In genomic region chr12:112596454-112596853, GRCm38 (mm10) we compare ENCODE assay signal across 17 mouse cellular contexts. TPM values are rescaled to one million over a fixed set of nuclear protein-coding genes. Genes with fewer than 3 reads are reported as not detected.
DNase-seq lines count a peak whose midpoint lies in the region; ATAC-seq and TF ChIP-seq lines count a peak whose summit lies in the region.
"Had no signal": no experiment of that assay in that cellular context is flagged by ENCODE, and none has a peak within 500 bp of the region (broad histone marks: within the 10 kb centered on the region; RNA-seq: fewer than 3 reads in every experiment).

No protein-coding gene starts in this region.

- no peak for TF ChIP-seq EP300 in heart, adult 2 months (IDR thresholded peaks at IDR 0.05; ENCODE audit: insufficient read depth, low read depth, low read length)

- peaks cover 32% of the 10 kb centered on the region for H3K4me1 ChIP-seq in heart, adult 2 months (ENCODE audit: control insufficient read depth, insufficient read depth, low read length)
- peaks cover 87% of the 10 kb centered on the region for H3K4me1 ChIP-seq in heart, embryonic 10.5 days
- peaks cover 60% of the 10 kb centered on the region for H3K4me1 ChIP-seq in brown adipose tissue, adult 24 weeks (ENCODE audit: control insufficient read depth, insufficient read depth, insufficient read length, low read length)
- H3K4me1 ChIP-seq in forebrain, embryonic 15.5 days = peaks cover 32% of the 10 kb centered on the region
- peaks cover 25% of the 10 kb centered on the region for H3K4me1 ChIP-seq in intestine, embryonic 15.5 days (replicated peaks)

- no peaks in the 10 kb centered on the region for H3K36me3 ChIP-seq in heart, adult 2 months (ENCODE audit: control insufficient read depth, insufficient read depth, low read length)
- H3K36me3 ChIP-seq in heart, embryonic 10.5 days = peaks cover 18% of the 10 kb centered on the region
- no peaks in the 10 kb centered on the region for H3K36me3 ChIP-seq in forebrain, embryonic 15.5 days
- no peaks in the 10 kb centered on the region for H3K36me3 ChIP-seq in intestine, embryonic 15.5 days
- H3K36me3 ChIP-seq: midbrain, embryonic 10.5 days; neural tube, embryonic 15.5 days had no signal

- peak overlapping the region; percentile 72; the same call in 1 of the 2 replicates for H3K27ac ChIP-seq in heart, adult 2 months
- H3K27ac ChIP-seq in heart, embryonic 10.5 days = no peak overlapping the region
- peak overlapping the region; percentile 1; the same call in 1 of the 2 replicates for H3K27ac ChIP-seq in brown adipose tissue, adult 24 weeks (replicated peaks; ENCODE audit: low read depth, low read length)
- H3K27ac ChIP-seq in forebrain, embryonic 15.5 days (replicated peaks) = no peak overlapping the region
- no peak overlapping the region for H3K27ac ChIP-seq in intestine, embryonic 15.5 days
- H3K27ac ChIP-seq: hindbrain, embryonic 14.5 days; kidney, postnatal 0 days; liver, embryonic 14.5 days; midbrain, embryonic 10.5 days; neural tube, embryonic 15.5 days had no signal

- no peak overlapping the region for H3K4me2 ChIP-seq in forebrain, embryonic 15.5 days (replicated peaks)
- H3K4me2 ChIP-seq in intestine, embryonic 15.5 days (replicated peaks) = no peak overlapping the region
- H3K4me2 ChIP-seq: hindbrain, embryonic 14.5 days; neural tube, embryonic 15.5 days had no signal

- no peaks in the 10 kb centered on the region for H3K27me3 ChIP-seq in heart, adult 2 months (ENCODE audit: control insufficient read depth, insufficient read depth, low read length)
- H3K27me3 ChIP-seq in heart, embryonic 10.5 days (ENCODE audit: insufficient read depth, poor library complexity, severe bottlenecking) = peaks cover 21% of the 10 kb centered on the region
- no peaks in the 10 kb centered on the region for H3K27me3 ChIP-seq in forebrain, embryonic 15.5 days
- no peaks in the 10 kb centered on the region for H3K27me3 ChIP-seq in intestine, embryonic 15.5 days (replicated peaks)
- H3K27me3 ChIP-seq: neural tube, embryonic 15.5 days had no signal

- no peak overlapping the region; the same call in 1 of the 2 replicates for H3K9ac ChIP-seq in heart, adult 2 months (ENCODE audit: low read depth, low read length)
- H3K9ac ChIP-seq in forebrain, embryonic 15.5 days (replicated peaks) = no peak overlapping the region
- H3K9ac ChIP-seq in intestine, embryonic 15.5 days = no peak overlapping the region
- H3K9ac ChIP-seq: hindbrain, embryonic 14.5 days; liver, embryonic 14.5 days; neural tube, embryonic 15.5 days had no signal

- H3K4me3 ChIP-seq in heart, adult 2 months = no peak overlapping the region
- no peak overlapping the region for H3K4me3 ChIP-seq in heart, embryonic 10.5 days
- H3K4me3 ChIP-seq in brown adipose tissue, adult 24 weeks (ENCODE audit: insufficient read depth, low read depth, low read length) = no peak overlapping the region
- H3K4me3 ChIP-seq in forebrain, embryonic 15.5 days = no peak overlapping the region
- H3K4me3 ChIP-seq in intestine, embryonic 15.5 days (replicated peaks) = no peak overlapping the region
- H3K4me3 ChIP-seq: midbrain, embryonic 10.5 days; neural tube, embryonic 15.5 days had no signal

- H3K79me2 ChIP-seq in heart, adult 2 months (replicated peaks; ENCODE audit: control insufficient read depth, insufficient read depth, low read length) = no peaks in the 10 kb centered on the region; the same call in 1 of the 2 replicates

- intact Hi-C loops in heart, adult 2 months (cut with DNase I) = no loop called here

- DNase-seq in heart, adult 2 months = no peak
- no peak for DNase-seq in heart, embryonic 10.5 days (ENCODE audit: low spot score)
- DNase-seq in 3134 (ENCODE audit: extremely low read depth, insufficient read length, low spot score) (peak; percentile 53), 416B (ENCODE audit: low read depth) (peak; percentile 25)
- DNase-seq: layer of hippocampus, adult 9-11 months; lung, postnatal 10 days; retina, postnatal 1 day; thymus, adult 18-20 months had no signal

- no peaks in the 10 kb centered on the region for H3K9me3 ChIP-seq in heart, embryonic 10.5 days
- no peaks in the 10 kb centered on the region for H3K9me3 ChIP-seq in forebrain, embryonic 15.5 days
- no peaks in the 10 kb centered on the region for H3K9me3 ChIP-seq in intestine, embryonic 15.5 days
- H3K9me3 ChIP-seq: midbrain, embryonic 10.5 days; neural tube, embryonic 15.5 days had no signal

- TF ChIP-seq POLR2A in heart, adult 2 months (IDR thresholded peaks at IDR 0.05; ENCODE audit: insufficient read depth, low read depth, low read length) = no peak

- no peak for TF ChIP-seq CTCF in heart, adult 2 months (IDR thresholded peaks at IDR 0.05)

- 47% methylated on average over 9 of the region's 9 CpGs for WGBS in heart, adult 2 months
- 77% methylated on average over 9 of the region's 9 CpGs for WGBS in heart, embryonic 10.5 days
- WGBS in forebrain, embryonic 15.5 days = 81% methylated on average over 9 of the region's 9 CpGs
- 62% methylated on average over 9 of the region's 9 CpGs for WGBS in intestine, embryonic 15.5 days

- no peak for ATAC-seq in forebrain, embryonic 15.5 days (replicated peaks)
- ATAC-seq in intestine, embryonic 15.5 days = no peak
- ATAC-seq: intestine, postnatal 0 days had no signal

RNA-seq across cellular contexts. Expression of gene Inf2, which starts 7.9 kb away (rescaled TPM):
- total RNA-seq in heart, adult 2 months (2021) = 10 to 100 TPM; 15.0 to 17.3 TPM
- polyA plus RNA-seq in heart, adult 2 months (2012; rRNA removed) = 11.7 and 12.7 TPM in 2 replicates
- 3.5 and 5.6 TPM in 2 replicates for polyA plus RNA-seq in heart, embryonic 10.5 days (2016; fragmentation: Nextera tagmentation; extraction: Ambion mirVana)
- 12.9 and 13.5 TPM in 2 replicates for polyA plus RNA-seq in brown adipose tissue, adult 24 weeks (2012; ENCODE audit: insufficient read depth, insufficient read length, missing spikeins)
- polyA plus RNA-seq in forebrain, embryonic 15.5 days (2015; fragmentation: Nextera tagmentation; extraction: Ambion mirVana) = 3.0 and 3.9 TPM in 2 replicates
- 2.5 and 2.8 TPM in 2 replicates for polyA plus RNA-seq in intestine, embryonic 15.5 days (2015; fragmentation: Nextera tagmentation; extraction: Ambion mirVana)

RNA-seq across cellular contexts. Expression of gene Adssl1, which starts 23.4 kb away (rescaled TPM):
- 100 to 1,000 TPM; 150 to 173 TPM for total RNA-seq in heart, adult 2 months (2021)
- 85.2 and 98.2 TPM in 2 replicates for polyA plus RNA-seq in heart, adult 2 months (2012; rRNA removed)
- 57.2 and 99.3 TPM in 2 replicates for polyA plus RNA-seq in heart, embryonic 10.5 days (2016; fragmentation: Nextera tagmentation; extraction: Ambion mirVana)
- 34.5 and 46.5 TPM in 2 replicates for polyA plus RNA-seq in brown adipose tissue, adult 24 weeks (2012; ENCODE audit: insufficient read depth, insufficient read length, missing spikeins)
- polyA plus RNA-seq in forebrain, embryonic 15.5 days (2015; fragmentation: Nextera tagmentation; extraction: Ambion mirVana) = 2.0 and 2.2 TPM in 2 replicates
- polyA plus RNA-seq in intestine, embryonic 15.5 days (2015; fragmentation: Nextera tagmentation; extraction: Ambion mirVana) = 2.1 and 2.8 TPM in 2 replicates

RNA-seq across cellular contexts. Expression of gene Siva1, which starts 48.0 kb away (rescaled TPM):
- total RNA-seq in heart, adult 2 months (2021) = 10 to 100 TPM; 32.0 to 38.7 TPM
- 38.4 and 39.4 TPM in 2 replicates for polyA plus RNA-seq in heart, adult 2 months (2012; rRNA removed)
- polyA plus RNA-seq in heart, embryonic 10.5 days (2016; fragmentation: Nextera tagmentation; extraction: Ambion mirVana) = 175 and 207 TPM in 2 replicates
- polyA plus RNA-seq in brown adipose tissue, adult 24 weeks (2012; ENCODE audit: insufficient read depth, insufficient read length, missing spikeins) = 36.7 and 42.7 TPM in 2 replicates
- polyA plus RNA-seq in forebrain, embryonic 15.5 days (2015; fragmentation: Nextera tagmentation; extraction: Ambion mirVana) = 77.2 and 91.2 TPM in 2 replicates
- 183 and 225 TPM in 2 replicates for polyA plus RNA-seq in intestine, embryonic 15.5 days (2015; fragmentation: Nextera tagmentation; extraction: Ambion mirVana)

Comparison
In these comparisons a context has a peak if more than half of its experiments do, and no peak if none do; other contexts are left out.
1. H3K27ac ChIP-seq: peak in heart, adult 2 months (single experiment) and brown adipose tissue, adult 24 weeks (single experiment); none in heart, embryonic 10.5 days (single experiment), forebrain, embryonic 15.5 days (single experiment) and intestine, embryonic 15.5 days (single experiment).
2. DNase-seq: peak in 3134 (single experiment) and 416B (single experiment); none in heart, adult 2 months (0 of 2) and heart, embryonic 10.5 days (single experiment).